Mouse (Mus musculus) heart, embryonic 16.5 days (tissue): Measurements from ENCODE around the gene Tnxb. TPM values are rescaled to one million over a fixed set of nuclear protein-coding genes. Genes with fewer than 3 reads are reported as not detected.

Source experiments
- ATAC-seq: fragments of 200-750 bp; cut with Nextera tagmentation; replicated peaks from 2 replicates; pipeline ENCODE4 v1.8.0; 2017; ENCODE audit warnings: moderate number of reproducible peaks; ENCODE audit not compliant: insufficient read depth, low FRiP score; ENCODE audit errors: extremely low read depth
- H3K27ac ChIP-seq: fragments of 300-500 bp; sonication (generic); 2 replicates; pipeline ENCODE4 v1.5.1; 2014; ENCODE audit warnings: mild to moderate bottlenecking, low read length, control low read depth, moderate library complexity
- H3K27me3 ChIP-seq: fragments of 300-500 bp; sonication (generic); 2 replicates; pipeline ENCODE4 v1.6.1; 2014; ENCODE audit warnings: low read length, mixed read lengths; ENCODE audit not compliant: control insufficient read depth, insufficient read depth
- H3K36me3 ChIP-seq: fragments of 300-500 bp; sonication (generic); 2 replicates; pipeline ENCODE4 v1.6.1; 2014; ENCODE audit not compliant: control insufficient read depth, insufficient read depth
- H3K4me1 ChIP-seq: fragments of 300-500 bp; sonication (generic); 2 replicates; pipeline ENCODE4 v1.6.1; 2014; ENCODE audit warnings: low read length, mixed read lengths; ENCODE audit not compliant: control insufficient read depth, insufficient read depth
- H3K4me2 ChIP-seq: fragments of 300-500 bp; sonication (generic); 2 replicates; pipeline ENCODE4 v1.6.1; 2014; ENCODE audit warnings: low read depth, mild to moderate bottlenecking, control low read depth, low read length
- H3K4me3 ChIP-seq: fragments of 300-500 bp; sonication (generic); 2 replicates; pipeline ENCODE4 v1.5.1; 2014; ENCODE audit warnings: mild to moderate bottlenecking, control low read depth, low read length
- H3K9ac ChIP-seq: fragments of 300-500 bp; sonication (generic); 2 replicates; pipeline ENCODE4 v1.6.1; 2014; ENCODE audit warnings: low read length, control low read depth
- H3K9me3 ChIP-seq: fragments of 300-500 bp; sonication (generic); replicated peaks from 2 replicates; pipeline ENCODE4 v1.6.1; 2016; ENCODE audit warnings: low read length; ENCODE audit not compliant: control insufficient read depth
- WGBS: fragments of 180-500 bp; shearing (Covaris S2); extraction: QIAGEN DNeasy Blood & Tissue Kit; methylation state at CpG from one replicate; pipeline ENCODE4 v1.1.7; 2014; 5-methylcytosine and 5-hydroxymethylcytosine counted together
- polyA plus RNA-seq: library from polyadenylated mRNA; unstranded; fragments of >200 nt; fragmentation: Nextera tagmentation; extraction: Ambion mirVana; gene quantifications from 2 replicates; pipeline ENCODE4 v1.2.1, GENCODE M21; 2015

Gene Tnxb
- polyA plus RNA-seq, 1 experiment from 2014 or later, result 2.5 TPM

GRCm38 (mm10) chr17:34674524-34675204 is 4.3 kb downstream of the Tnxb start:
- no peak overlapping the region for H3K9ac ChIP-seq
- no peak overlapping the region for H3K4me2 ChIP-seq
- no peak for ATAC-seq
- peaks cover 53% of the 10 kb centered on the region for H3K27me3 ChIP-seq
- no peak overlapping the region for H3K27ac ChIP-seq
- WGBS, result 35% methylated on average over 11 of the region's 11 CpGs
- peaks cover 12% of the 10 kb centered on the region for H3K4me1 ChIP-seq
- H3K9me3 ChIP-seq, result no peaks in the 10 kb centered on the region
- no peak overlapping the region for H3K4me3 ChIP-seq
- H3K36me3 ChIP-seq, result no peaks in the 10 kb centered on the region

GRCm38 (mm10) chr17:34675205-34676092 is 5.1 kb downstream of the Tnxb start:
- Histone ChIP-seq H3K9ac (no peak overlapping the region), H3K27me3 (peaks cover 50% of the 10 kb centered on the region), H3K27ac (no peak overlapping the region), H3K36me3 (no peaks in the 10 kb centered on the region), H3K4me3 (no peak overlapping the region), H3K4me2 (no peak overlapping the region), H3K4me1 (peaks cover 12% of the 10 kb centered on the region), H3K9me3 (no peaks in the 10 kb centered on the region)
- 51% methylated on average over 13 of the region's 13 CpGs for WGBS
- ATAC-seq, result no peak

- 63% methylated on average over 6 of the region's 6 CpGs for WGBS
- Histone ChIP-seq H3K36me3 (no peaks in the 10 kb centered on the region), H3K9ac (no peak overlapping the region), H3K4me3 (no peak overlapping the region), H3K27me3 (peaks cover 43% of the 10 kb centered on the region), H3K4me1 (peaks cover 12% of the 10 kb centered on the region), H3K4me2 (no peak overlapping the region), H3K9me3 (no peaks in the 10 kb centered on the region), H3K27ac (no peak overlapping the region)
- no peak for ATAC-seq
These were observed 5.7 kb downstream of the Tnxb start for GRCm38 (mm10) chr17:34676093-34676460.

- Histone ChIP-seq H3K4me1 (peaks cover 16% of the 10 kb centered on the region), H3K27me3 (peaks cover 37% of the 10 kb centered on the region), H3K9me3 (no peaks in the 10 kb centered on the region), H3K9ac (no peak overlapping the region), H3K36me3 (no peaks in the 10 kb centered on the region), H3K27ac (no peak overlapping the region), H3K4me3 (no peak overlapping the region), H3K4me2 (no peak overlapping the region)
- WGBS, result 65% methylated on average over 12 of the region's 12 CpGs
- ATAC-seq, result no peak
These were observed 6.3 kb downstream of the Tnxb start for GRCm38 (mm10) chr17:34676671-34677070.

GRCm38 (mm10) chr17:34680191-34680590 is 9.9 kb downstream of the Tnxb start:
- 78% methylated on average over 26 of the region's 26 CpGs for WGBS
- no peak overlapping the region for H3K9ac ChIP-seq
- peaks cover 31% of the 10 kb centered on the region for H3K4me1 ChIP-seq
- no peak overlapping the region for H3K4me2 ChIP-seq
- H3K27ac ChIP-seq, result no peak overlapping the region
- H3K9me3 ChIP-seq, result no peaks in the 10 kb centered on the region
- H3K27me3 ChIP-seq, result peaks cover 13% of the 10 kb centered on the region
- H3K4me3 ChIP-seq, result no peak overlapping the region
- no peak for ATAC-seq
- no peaks in the 10 kb centered on the region for H3K36me3 ChIP-seq

- WGBS, result 82% methylated on average over 4 of the region's 4 CpGs
- H3K4me2 ChIP-seq, result no peak overlapping the region
- ATAC-seq, result no peak
- no peaks in the 10 kb centered on the region for H3K9me3 ChIP-seq
- no peak overlapping the region for H3K27ac ChIP-seq
- H3K9ac ChIP-seq, result no peak overlapping the region
- no peaks in the 10 kb centered on the region for H3K36me3 ChIP-seq
- peaks cover 13% of the 10 kb centered on the region for H3K27me3 ChIP-seq
- H3K4me1 ChIP-seq, result peaks cover 32% of the 10 kb centered on the region
- no peak overlapping the region for H3K4me3 ChIP-seq
These were observed 10.3 kb downstream of the Tnxb start for GRCm38 (mm10) chr17:34680621-34681020.

- no peak for ATAC-seq
- WGBS, result 65% methylated on average over 17 of the region's 17 CpGs
These were observed 10.8 kb downstream of the Tnxb start for GRCm38 (mm10) chr17:34681132-34681571.

GRCm38 (mm10) chr17:34681881-34682536 is 11.7 kb downstream of the Tnxb start:
- H3K4me2 ChIP-seq, result no peak overlapping the region
- no peaks in the 10 kb centered on the region for H3K9me3 ChIP-seq
- H3K27ac ChIP-seq, result no peak overlapping the region
- H3K4me1 ChIP-seq, result peaks cover 32% of the 10 kb centered on the region
- H3K9ac ChIP-seq, result no peak overlapping the region; the same call in 1 of the 2 replicates
- ATAC-seq, result no peak
- no peaks in the 10 kb centered on the region for H3K36me3 ChIP-seq
- peaks cover 8% of the 10 kb centered on the region for H3K27me3 ChIP-seq
- H3K4me3 ChIP-seq, result no peak overlapping the region
- WGBS, result 53% methylated on average over 11 of the region's 11 CpGs

More at GRCm38 (mm10) chr17:34681132-34681571, 10.8 kb downstream of the Tnxb start:
- Histone ChIP-seq H3K4me1 (peaks cover 32% of the 10 kb centered on the region), H3K9me3 (no peaks in the 10 kb centered on the region), H3K4me3 (no peak overlapping the region), H3K36me3 (no peaks in the 10 kb centered on the region), H3K27me3 (peaks cover 13% of the 10 kb centered on the region), H3K4me2 (no peak overlapping the region), H3K9ac (no peak overlapping the region; the same call in 1 of the 2 replicates), H3K27ac (no peak overlapping the region)
